Mouse (Mus musculus): ENCODE results near the gene Gm5108.

GRCm38 (mm10) chr5:68002611-68003010, 61.1 kb downstream of the Gm5108 start:
- TF ChIP-seq CTCF (IDR thresholded peaks at IDR 0.05; ENCODE audit: low read depth) (no peak), EP300 (optimal IDR thresholded peaks at IDR 0.05) (no peak)

All from stomach, postnatal 0 days (tissue).